Comparison of ENCODE assay signal across 18 mouse cellular contexts in the genomic region with DNA sequence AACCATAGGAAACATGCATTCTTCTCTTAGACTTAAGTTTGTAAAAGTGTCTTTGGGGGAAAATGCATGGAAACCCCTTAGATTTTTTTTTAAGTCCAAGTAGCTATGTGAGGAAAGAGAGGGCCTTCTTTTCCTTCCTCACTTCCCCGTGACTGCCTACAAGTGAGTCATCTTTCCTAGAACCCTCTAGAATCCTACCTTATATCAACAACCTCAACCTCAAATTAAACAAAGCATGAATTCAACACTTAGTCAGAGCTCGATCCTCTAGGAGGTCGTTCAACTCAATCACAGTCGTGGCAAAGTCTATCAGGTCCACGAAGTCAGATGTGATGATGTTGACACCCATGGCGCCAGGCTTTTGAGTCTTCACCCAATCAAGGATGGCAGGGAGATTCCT. TPM values are rescaled to one million over a fixed set of nuclear protein-coding genes. Genes with fewer than 3 reads are reported as not detected.
"Had no signal": no experiment of that assay in that cellular context is flagged by ENCODE, and none has a peak within 500 bp of the region (broad histone marks: within the 10 kb centered on the region; RNA-seq: fewer than 3 reads in every experiment).

No protein-coding gene starts in this region.

- H3K27ac ChIP-seq: liver, embryonic 13.5 days; liver, embryonic 15.5 days; lung, embryonic 15.5 days; macrophage; midbrain, embryonic 13.5 days; midbrain, embryonic 15.5 days; neural tube, embryonic 12.5 days had no signal

- H3K9ac ChIP-seq: liver, embryonic 13.5 days; liver, embryonic 15.5 days; liver, postnatal 0 days; lung, embryonic 15.5 days; midbrain, embryonic 13.5 days; midbrain, embryonic 15.5 days; neural tube, embryonic 12.5 days had no signal

- H3K36me3 ChIP-seq: liver, embryonic 13.5 days; liver, embryonic 15.5 days; lung, embryonic 15.5 days; midbrain, embryonic 15.5 days; neural tube, embryonic 12.5 days had no signal

- H3K27me3 ChIP-seq: liver, embryonic 13.5 days; liver, embryonic 15.5 days; lung, embryonic 15.5 days; midbrain, embryonic 13.5 days; midbrain, embryonic 15.5 days; neural tube, embryonic 12.5 days had no signal

- H3K4me3 ChIP-seq: liver, embryonic 13.5 days; liver, embryonic 15.5 days; lung, embryonic 15.5 days; megakaryocyte, embryonic 14.5 days; midbrain, embryonic 13.5 days; midbrain, embryonic 15.5 days; neural tube, embryonic 12.5 days had no signal

- DNase-seq: liver, embryonic 13.5 days; liver, postnatal 0 days; lung, adult 2 months; lung, postnatal 14 days; lung, postnatal 36 days; right cerebral cortex, postnatal 14 days; thymus, postnatal 14 days; thymus, postnatal 36 days had no signal

- H3K9me3 ChIP-seq: liver, embryonic 13.5 days; liver, embryonic 15.5 days; lung, embryonic 15.5 days; megakaryocyte, embryonic 14.5 days; midbrain, embryonic 13.5 days; midbrain, embryonic 15.5 days; neural tube, embryonic 12.5 days had no signal

- ATAC-seq: liver, postnatal 0 days; midbrain, embryonic 13.5 days; midbrain, embryonic 15.5 days had no signal

- H3K4me2 ChIP-seq: liver, embryonic 13.5 days; liver, embryonic 15.5 days; lung, embryonic 15.5 days; midbrain, embryonic 11.5 days; midbrain, embryonic 13.5 days; midbrain, embryonic 15.5 days; neural tube, embryonic 12.5 days had no signal

- H3K4me1 ChIP-seq: liver, embryonic 15.5 days; megakaryocyte, embryonic 14.5 days; midbrain, embryonic 13.5 days; midbrain, embryonic 15.5 days; neural tube, embryonic 12.5 days had no signal

RNA-seq across cellular contexts. Expression of gene Phldb2, which starts 11.4 kb away (rescaled TPM):
- total RNA-seq: monocyte, adult 5-6 weeks; neutrophil, adult 5-6 weeks had no signal
